Mouse (Mus musculus) gastrocnemius, adult 18-20 months (tissue): ENCODE measurements around the gene 7530416G11Rik. TPM values are rescaled to one million over a fixed set of nuclear protein-coding genes. Genes with fewer than 3 reads are reported as not detected.
A peak's percentile ranks its signal among the peaks of the same experiment; 100 is the strongest.

ENCODE experiments used
- DNase-seq: peaks from one replicate; pipeline ENCODE4 v3.0.0; 2021; ENCODE audit warnings: low spot score
- total RNA-seq, 2 experiments: library from RNA; stranded (reverse); gene quantifications; 2 replicates each; pipeline ENCODE4 v1.2.3; 2021

Gene 7530416G11Rik
- total RNA-seq, 2 experiments from 2014 or later = not detected

DNA sequence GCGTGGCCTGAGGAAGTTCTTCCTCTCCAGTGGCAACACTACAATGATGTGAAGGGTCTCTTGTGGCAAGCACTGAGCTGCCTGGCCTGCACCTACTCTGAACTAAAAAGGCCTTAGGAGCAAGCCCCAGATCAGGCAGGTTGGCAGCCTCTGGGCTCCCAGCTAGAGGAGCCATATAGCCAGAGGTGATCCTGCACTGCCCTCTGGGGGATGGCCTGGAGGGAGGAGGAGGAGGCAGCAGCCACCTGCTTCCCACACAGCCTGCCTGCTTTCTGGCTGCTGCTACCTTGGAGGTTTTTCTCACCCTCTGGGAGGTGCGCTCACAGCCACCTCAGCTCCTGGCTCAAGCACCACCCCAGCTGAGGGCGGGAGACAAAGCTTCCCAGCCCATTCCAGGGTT is 22.4 kb downstream of the 7530416G11Rik start:
- no peak for DNase-seq

DNA sequence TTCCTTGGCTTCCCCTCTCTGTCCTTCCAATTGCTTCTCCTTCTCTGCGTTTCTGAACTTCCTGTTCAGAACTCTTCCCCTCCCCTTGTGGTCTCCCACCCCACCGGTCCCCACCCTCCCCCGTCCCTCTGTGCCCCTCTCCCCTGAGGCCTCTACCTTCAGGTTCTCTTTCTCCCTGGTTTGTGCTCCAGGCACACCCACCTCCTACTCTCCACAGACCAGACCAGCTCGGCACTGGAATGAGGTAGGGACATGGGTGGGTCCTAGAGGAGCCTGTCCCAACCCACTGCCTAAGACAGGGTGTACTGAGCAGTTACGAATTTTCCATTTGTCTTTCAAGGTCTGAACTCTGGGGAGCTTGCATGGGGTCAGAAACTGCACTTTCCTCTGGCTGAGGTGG is 23.1 kb downstream of the 7530416G11Rik start:
- no peak for DNase-seq

DNA sequence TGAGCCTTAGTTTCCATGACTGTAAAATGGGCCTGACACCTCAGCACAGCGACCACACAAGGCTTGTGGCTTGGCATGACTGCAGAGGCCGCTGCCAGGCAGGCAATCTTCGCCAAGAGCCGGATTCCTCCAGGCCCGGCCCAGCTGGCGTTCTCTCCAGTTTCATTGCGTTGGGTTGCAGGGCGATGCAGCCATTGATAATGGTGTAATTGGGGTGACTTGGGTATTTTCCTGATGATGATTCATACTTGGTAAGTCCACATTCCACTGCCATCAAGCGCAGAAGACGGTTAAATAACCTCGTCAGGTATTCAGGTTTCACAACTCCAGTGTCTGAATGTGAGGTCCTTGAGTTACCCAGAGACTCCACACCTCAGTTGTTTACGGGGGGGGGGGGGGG is 23.7 kb downstream of the 7530416G11Rik start:
- DNase-seq = no peak

DNA sequence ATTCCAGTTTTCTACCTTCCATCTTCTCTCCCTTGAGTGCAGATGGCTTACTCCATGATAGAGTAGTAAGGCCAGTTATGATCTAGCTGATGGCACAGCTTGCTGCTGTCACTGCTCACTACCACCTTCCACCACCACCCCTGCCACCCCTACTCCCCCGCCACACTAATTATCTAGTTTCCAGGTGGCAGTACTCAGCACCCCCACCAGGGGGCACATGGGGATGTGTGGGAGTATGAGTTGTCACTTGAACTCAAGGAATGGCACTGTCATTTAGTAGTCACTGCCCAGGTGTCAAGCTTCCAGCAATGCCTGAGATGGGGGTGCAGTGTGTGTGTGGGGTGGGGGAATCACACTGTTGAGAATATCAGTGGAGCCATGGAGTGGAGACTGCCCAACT is 25.4 kb downstream of the 7530416G11Rik start:
- DNase-seq = peak; percentile 59

DNA sequence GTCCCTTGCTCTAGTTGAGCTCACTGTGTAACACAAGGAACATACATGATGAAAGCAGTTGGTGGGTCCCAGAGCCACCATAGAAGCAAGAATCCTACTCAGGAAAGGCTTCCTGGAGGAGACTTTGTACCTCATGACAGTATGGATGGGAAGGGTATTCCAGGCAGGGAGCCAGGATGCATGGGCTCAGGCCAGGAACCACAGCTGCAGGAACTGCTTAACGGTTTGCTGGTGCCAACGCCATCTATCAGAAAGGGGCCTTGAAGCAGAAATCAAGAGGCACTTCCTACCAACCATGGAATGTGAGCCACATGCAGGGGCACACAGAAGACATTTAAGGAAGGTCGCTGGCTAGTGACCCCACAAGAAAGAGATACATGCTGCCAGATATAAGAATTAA is 28.3 kb downstream of the 7530416G11Rik start:
- no peak for DNase-seq

DNA sequence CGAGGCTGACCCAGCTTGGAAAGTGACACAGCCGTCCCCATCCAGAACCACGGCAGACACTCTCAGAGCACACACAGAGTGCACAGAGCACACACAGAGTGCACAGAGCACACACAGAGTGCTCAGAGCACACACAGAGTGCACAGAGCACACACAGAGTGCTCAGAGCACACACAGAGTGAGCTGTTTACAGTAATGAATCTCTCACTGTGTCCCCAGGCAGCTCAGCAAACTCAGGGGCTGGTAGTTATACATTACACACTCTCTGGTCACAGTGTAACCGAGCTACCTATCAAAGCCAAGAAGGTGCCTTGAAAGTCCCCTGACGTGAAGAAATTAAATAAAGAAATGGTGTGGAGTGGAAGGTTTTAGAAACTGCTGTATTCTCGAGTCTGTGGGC is 33.6 kb downstream of the 7530416G11Rik start:
- no peak for DNase-seq

DNA sequence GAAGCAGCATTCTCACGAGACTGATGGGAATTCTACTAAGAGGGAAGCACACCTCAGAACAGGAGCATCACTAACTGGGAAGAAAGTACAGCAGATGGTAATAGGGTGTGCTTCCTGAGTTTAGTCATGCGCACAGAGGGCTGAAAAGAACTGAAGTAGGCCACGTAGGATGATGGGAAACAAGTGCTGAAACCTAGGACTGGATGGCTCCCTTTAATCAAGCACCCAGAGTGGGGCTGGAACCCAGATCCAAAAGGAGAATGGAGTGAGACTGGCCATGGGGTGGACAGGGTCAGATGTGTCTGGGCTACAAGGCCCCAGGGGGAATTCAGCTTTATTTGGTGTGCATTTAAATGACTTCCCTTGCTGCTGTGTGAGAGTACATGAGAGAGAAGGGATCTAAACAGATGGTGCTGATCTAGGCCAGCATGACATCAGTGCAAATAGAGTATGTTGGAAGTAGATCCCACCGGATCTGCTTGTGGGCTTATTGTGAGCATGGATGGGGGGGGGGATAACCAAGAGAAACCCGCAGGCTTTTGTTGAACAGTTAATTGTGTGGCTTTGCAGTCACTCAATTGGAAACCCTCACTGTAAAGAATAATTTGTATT is 36.5 kb downstream of the 7530416G11Rik start:
- DNase-seq = no peak

DNA sequence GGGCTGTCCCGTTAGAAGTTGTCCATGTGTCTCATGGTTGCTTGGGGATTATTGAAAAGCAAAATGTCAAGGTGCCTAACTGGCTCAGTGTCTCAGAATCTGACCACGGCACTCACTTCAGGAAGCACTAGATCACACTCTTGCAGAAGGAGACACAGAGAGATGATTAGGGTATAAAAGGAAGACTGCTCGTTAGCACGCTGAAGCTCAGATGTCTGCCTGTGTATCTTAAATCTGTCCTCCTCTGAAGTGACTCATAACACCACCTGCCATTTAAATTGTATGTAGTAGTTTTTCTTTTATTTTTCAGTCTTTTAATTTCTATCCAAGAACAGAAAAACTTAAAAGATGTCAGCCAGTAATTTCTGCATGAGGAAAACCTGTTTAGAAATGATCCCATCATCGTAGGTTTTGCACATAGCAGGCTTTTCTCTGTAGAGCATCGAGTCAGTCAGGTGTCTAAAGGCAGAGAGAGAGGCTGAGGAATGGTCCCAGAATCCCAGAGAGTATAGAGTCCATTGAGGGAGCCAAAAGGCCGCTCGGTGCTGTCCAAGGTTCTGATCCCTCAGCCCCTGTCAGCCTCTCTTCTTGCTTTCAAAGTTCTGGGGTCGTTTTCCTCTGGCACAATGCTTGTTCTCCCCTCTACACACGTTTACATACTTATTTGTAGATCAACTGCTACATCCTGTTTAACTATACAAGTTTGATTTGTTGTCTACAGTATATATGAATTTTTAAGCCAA is 38.0 kb downstream of the 7530416G11Rik start:
- no peak for DNase-seq

DNA sequence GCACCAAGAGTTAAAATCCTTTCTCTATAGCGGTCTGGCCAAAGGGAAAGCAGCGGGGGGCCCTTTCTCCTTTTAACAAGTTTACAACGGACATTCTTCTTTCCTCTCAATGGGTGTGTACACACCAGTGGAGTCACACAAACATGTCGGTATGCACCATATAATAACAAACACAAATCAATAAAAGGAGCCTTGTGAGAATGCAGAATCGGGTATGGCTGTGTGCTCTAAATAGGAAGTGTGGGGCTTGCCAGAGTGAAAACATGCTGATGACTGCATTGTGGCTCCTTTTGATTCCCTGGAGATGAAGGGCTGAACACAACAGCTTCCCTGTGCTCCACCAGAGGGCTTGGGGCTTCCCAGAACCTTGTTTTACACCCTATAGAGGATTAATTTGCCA is 38.8 kb downstream of the 7530416G11Rik start:
- DNase-seq = no peak

DNA sequence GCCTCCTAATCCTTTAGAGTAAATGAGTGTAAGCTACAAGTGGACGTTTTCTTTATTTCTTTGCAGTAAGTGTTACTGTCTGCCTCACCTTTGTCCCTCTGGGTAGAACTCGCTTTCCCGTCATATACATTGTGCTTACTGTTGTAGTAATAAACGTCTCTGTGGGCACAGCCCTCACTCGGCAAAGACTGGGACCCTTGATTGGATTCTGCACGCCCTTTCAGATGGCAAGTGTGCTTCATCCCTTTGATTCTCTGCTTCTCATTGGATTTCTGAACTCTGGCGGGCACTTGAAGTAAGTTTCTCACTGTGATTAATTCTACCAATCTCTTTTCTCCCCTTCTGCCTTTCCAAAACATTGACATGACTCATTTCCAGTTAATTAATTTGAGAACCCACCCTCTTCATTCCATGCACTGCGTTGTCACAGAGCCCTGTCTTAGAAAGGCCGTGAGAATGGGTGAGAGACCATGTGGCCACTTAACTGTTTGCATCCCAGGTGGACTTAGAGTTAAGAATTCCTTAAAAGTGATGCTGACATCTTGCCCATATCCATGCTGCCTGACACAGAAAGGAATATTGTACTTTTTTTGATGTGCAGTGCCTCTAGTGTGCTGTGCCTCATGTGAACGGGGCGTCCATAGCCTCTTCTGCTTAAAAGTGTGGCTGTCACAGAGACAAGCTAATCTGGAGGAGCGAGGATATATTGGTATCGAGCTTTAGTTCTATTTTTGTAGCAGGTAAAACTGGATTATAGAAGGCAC is 39.8 kb downstream of the 7530416G11Rik start:
- no peak for DNase-seq

DNA sequence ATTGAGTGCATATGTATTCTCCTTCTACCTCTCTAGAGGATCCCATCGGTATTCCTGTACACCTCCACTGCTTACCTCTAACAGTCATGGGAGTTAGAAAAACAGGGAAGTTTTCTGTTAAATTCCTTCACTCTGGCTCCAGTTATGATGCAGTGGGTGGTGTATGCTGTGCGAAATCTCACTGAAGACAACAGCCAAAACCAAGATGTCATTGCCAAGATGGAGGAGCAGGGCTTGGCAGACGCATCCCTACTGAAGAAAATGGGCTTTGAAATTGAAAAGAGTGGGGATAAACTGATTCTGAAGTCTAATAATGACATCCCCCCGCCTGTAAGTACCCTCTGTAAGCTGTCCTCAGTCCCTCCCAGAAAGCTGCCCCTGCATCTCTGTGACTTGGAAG is 40.9 kb downstream of the 7530416G11Rik start:
- peak; percentile 22 for DNase-seq

DNA sequence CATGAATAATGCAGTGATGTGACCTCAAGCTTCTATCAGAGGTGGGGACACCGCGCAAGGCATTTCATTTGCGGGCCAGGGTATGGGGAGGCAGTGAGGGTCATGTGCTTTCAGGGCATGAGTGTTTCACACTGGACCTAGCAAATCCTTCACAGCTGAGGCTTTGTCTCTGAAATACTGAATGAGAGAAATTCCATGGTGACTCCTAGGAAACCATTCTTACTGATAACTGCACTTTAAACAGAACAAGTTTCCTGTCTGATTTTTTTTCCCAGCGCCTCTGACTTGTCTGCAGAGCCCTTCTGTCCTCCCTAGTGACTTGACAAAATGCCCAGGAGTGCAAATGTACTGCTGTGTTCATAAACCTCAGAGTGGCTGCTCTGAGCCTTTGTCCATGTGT is 41.5 kb downstream of the 7530416G11Rik start:
- DNase-seq = no peak

DNA sequence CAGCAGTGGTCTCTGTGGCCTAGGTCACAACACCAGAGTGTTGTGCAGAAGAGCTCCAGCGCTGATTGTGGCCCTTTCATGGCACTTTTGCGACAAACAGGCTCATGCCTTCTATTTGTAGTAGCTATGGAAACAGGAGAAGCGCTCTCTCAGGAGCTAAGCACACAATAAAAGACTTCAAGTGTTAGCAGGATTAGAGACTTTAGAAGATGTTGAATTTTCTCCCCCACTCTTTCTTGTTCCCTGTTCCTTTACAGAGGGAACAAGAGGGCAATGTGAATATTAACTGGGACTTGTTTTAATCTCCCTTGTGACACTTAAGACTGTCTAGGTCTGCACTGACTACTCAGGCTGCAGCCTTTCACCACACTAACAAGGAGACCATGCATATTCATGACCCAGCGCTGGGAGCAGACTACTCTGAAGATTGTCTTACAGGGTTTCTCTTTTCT is 44.4 kb downstream of the 7530416G11Rik start:
- DNase-seq = no peak

DNA sequence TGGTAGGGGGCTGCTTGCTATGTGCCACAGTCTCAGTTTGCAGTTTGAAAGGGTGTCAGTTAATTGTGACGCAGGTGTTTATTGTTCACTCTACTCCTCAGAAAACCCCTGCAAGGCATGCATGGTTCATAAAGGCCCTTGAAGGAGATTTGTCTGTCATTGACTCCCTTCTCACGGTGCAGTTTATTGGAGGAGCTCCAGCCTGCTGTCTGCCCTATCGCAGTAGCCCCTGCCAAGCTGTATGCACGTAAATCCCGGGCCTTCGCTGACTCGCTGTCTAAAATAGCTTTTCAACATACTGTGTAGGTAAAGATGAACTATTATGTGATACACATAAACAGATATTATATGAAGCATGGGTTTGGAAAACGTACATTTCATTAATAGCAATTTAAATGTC is 45.2 kb downstream of the 7530416G11Rik start:
- no peak for DNase-seq

DNA sequence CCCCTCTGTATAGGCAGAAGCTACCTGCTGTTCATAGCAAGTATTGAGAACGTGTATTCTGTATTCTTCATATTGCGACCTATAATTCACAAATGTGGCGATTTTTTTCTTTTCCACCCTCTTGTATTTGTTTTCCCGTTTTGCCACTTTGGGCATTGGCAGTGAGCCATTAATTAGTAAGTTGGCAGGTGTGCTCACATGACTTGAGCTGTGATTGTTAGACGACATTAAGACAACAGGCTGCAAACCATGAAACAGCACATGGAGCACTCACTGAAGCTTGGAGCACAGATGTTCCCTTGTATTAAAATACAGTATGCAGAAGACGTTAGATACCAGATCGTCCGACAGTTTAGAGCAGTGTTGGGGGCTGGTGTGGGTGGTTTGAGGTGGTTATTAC is 46.1 kb downstream of the 7530416G11Rik start:
- no peak for DNase-seq

DNA sequence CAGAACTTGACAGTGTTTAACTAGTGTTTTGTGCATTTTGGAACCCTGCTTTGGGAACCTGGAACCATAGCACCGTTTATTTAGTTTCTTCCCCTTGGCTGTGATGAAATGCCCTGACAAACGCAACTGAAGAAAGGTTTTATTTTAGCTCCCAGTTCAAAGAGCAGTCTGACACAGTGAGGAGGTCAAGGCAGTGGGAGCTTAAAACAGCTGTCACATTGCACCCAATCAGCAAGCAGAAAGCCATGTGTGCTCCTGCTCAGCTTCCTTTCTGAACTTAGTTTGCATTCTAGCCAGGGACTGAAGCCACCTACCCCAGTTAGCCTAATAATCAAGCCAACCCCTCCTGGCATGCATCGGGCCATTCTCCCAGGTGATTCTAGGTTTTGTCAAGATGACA is 56.4 kb downstream of the 7530416G11Rik start:
- no peak for DNase-seq

Other genes with a start within 250 kb of the 7530416G11Rik start
- gene Atxn10, start 167.0 kb downstream of the 7530416G11Rik start, total RNA-seq = 10 to 100 TPM; 29.3 to 32.6 TPM
- gene Wnt7b, start 79.2 kb upstream of the 7530416G11Rik start, total RNA-seq = under 1 TPM in 1 of 2 experiments, not detected in 1; 0.07 TPM
- 10 to 100 TPM; 21.9 to 22.2 TPM for gene Ppara, start 231.8 kb upstream of the 7530416G11Rik start, total RNA-seq